Mouse (Mus musculus) lung, postnatal 0 days (tissue): ENCODE measurements around the gene Nprl2. TPM values are rescaled to one million over a fixed set of nuclear protein-coding genes. Genes with fewer than 3 reads are reported as not detected.

ENCODE experiments used
- ATAC-seq: fragments of 200-750 bp; cut with Nextera tagmentation; 2 replicates; pipeline ENCODE4 v1.8.0; 2017; ENCODE audit warnings: moderate library complexity
- DNase-seq: peaks from one replicate; pipeline ENCODE4 v3.0.0-alpha.2; 2016; ENCODE audit warnings: low spot score
- H3K27ac ChIP-seq: fragments of 300-500 bp; sonication (generic); 2 replicates; pipeline ENCODE4 v1.5.1; 2014; ENCODE audit warnings: antibody characterized with exemption, mild to moderate bottlenecking, low read length, mixed read lengths
- H3K27me3 ChIP-seq: fragments of 300-500 bp; sonication (generic); replicated peaks from 2 replicates; pipeline ENCODE4 v1.6.1; 2014; ENCODE audit warnings: low read length, mixed read lengths; ENCODE audit not compliant: insufficient read depth
- H3K36me3 ChIP-seq: fragments of 300-500 bp; sonication (generic); 2 replicates; pipeline ENCODE4 v1.6.1; 2014; ENCODE audit warnings: low read length, mixed read lengths; ENCODE audit not compliant: insufficient read depth
- H3K4me1 ChIP-seq: fragments of 300-500 bp; sonication (generic); 2 replicates; pipeline ENCODE4 v1.6.1; 2014; ENCODE audit warnings: antibody characterized with exemption, low read depth, low read length, mixed read lengths; ENCODE audit not compliant: insufficient read depth
- H3K4me2 ChIP-seq: fragments of 300-500 bp; sonication (generic); replicated peaks from 2 replicates; pipeline ENCODE4 v1.6.1; 2014; ENCODE audit warnings: low read depth, mild to moderate bottlenecking, low read length, moderate library complexity, mixed read lengths
- H3K4me3 ChIP-seq: fragments of 300-500 bp; sonication (generic); 2 replicates; pipeline ENCODE4 v1.5.1; 2014; ENCODE audit warnings: low read depth, low read length
- H3K9ac ChIP-seq: fragments of 300-500 bp; sonication (generic); replicated peaks from 2 replicates; pipeline ENCODE4 v1.6.1; 2014; ENCODE audit warnings: low read depth, mild to moderate bottlenecking
- H3K9me3 ChIP-seq: fragments of 300-500 bp; sonication (generic); 2 replicates; pipeline ENCODE4 v1.6.1; 2016; ENCODE audit warnings: low read length, mixed read lengths
- CTCF ChIP-seq: IDR thresholded peaks from 2 replicates; pipeline ENCODE4 v1.5.1; 2016; ENCODE audit warnings: antibody characterized with exemption, mild to moderate bottlenecking
- EP300 ChIP-seq: IDR thresholded peaks from 2 replicates; pipeline ENCODE4 v1.6.1; 2016; ENCODE audit warnings: antibody characterized with exemption, mild to moderate bottlenecking, control low read depth
- WGBS: fragments of 180-500 bp; shearing (Covaris S2); extraction: QIAGEN DNeasy Blood & Tissue Kit; methylation state at CpG from one replicate; pipeline ENCODE4 v1.1.7; 2014; 5-methylcytosine and 5-hydroxymethylcytosine counted together
- polyA plus RNA-seq: library from polyadenylated mRNA; unstranded; fragments of >200 nt; fragmentation: Nextera tagmentation; extraction: Ambion mirVana; gene quantifications from 2 replicates; pipeline ENCODE4 v1.2.1, GENCODE M21; 2015

Gene Nprl2
- polyA plus RNA-seq, 1 experiment from 2014 or later: 28.0 TPM

GRCm38 (mm10) chr9:107542352-107542686 is 293 bp downstream of the Nprl2 start:
- Histone ChIP-seq H3K9me3 (no peaks in the 10 kb centered on the region), H3K9ac (peak overlapping the region; percentile 37), H3K4me2 (peak overlapping the region; percentile 60), H3K27me3 (no peaks in the 10 kb centered on the region), H3K27ac (no peak overlapping the region), H3K36me3 (peaks cover 28% of the 10 kb centered on the region), H3K4me1 (peaks cover 13% of the 10 kb centered on the region), H3K4me3 (peak overlapping the region; percentile 70)
- peak; percentile 0; the same call in 1 of the 2 replicates for ATAC-seq
- DNase-seq: no peak
- TF ChIP-seq EP300 (no peak), CTCF (no peak)
- under 1% methylated on average over 11 of the region's 11 CpGs for WGBS

- Histone ChIP-seq H3K4me2 (peak overlapping the region; percentile 60), H3K9me3 (no peaks in the 10 kb centered on the region), H3K27ac (no peak overlapping the region), H3K4me1 (peaks cover 14% of the 10 kb centered on the region), H3K9ac (peak overlapping the region; percentile 37; the same call in 1 of the 2 replicates), H3K4me3 (peak overlapping the region; percentile 70), H3K27me3 (no peaks in the 10 kb centered on the region), H3K36me3 (peaks cover 28% of the 10 kb centered on the region)
- DNase-seq (no peak), ATAC-seq (no peak)
- TF ChIP-seq EP300 (no peak), CTCF (no peak)
- WGBS: 26% methylated on average over 8 of the region's 8 CpGs
Measured at GRCm38 (mm10) chr9:107542721-107543120, 695 bp downstream of the Nprl2 start.

- Histone ChIP-seq H3K4me2 (no peak overlapping the region), H3K36me3 (peaks cover 22% of the 10 kb centered on the region), H3K27ac (no peak overlapping the region), H3K4me3 (no peak overlapping the region), H3K27me3 (no peaks in the 10 kb centered on the region), H3K9me3 (no peaks in the 10 kb centered on the region), H3K9ac (no peak overlapping the region), H3K4me1 (peaks cover 14% of the 10 kb centered on the region)
- TF ChIP-seq CTCF (no peak), EP300 (no peak)
- WGBS: 89% methylated on average over 10 of the region's 11 CpGs
- ATAC-seq: no peak
- DNase-seq: no peak
Measured at GRCm38 (mm10) chr9:107543299-107543698, 1.3 kb downstream of the Nprl2 start.

- 94% methylated on average over 17 of the region's 17 CpGs for WGBS
- Histone ChIP-seq H3K9ac (no peak overlapping the region), H3K4me1 (peaks cover 14% of the 10 kb centered on the region), H3K4me2 (no peak overlapping the region), H3K27me3 (no peaks in the 10 kb centered on the region), H3K4me3 (no peak overlapping the region), H3K36me3 (0 out of 2 replicates have a peak, but pooled peaks cover 14% of the 10 kb centered on the region), H3K9me3 (no peaks in the 10 kb centered on the region), H3K27ac (no peak overlapping the region)
- DNase-seq (no peak), ATAC-seq (no peak)
- TF ChIP-seq CTCF (no peak), EP300 (no peak)
Measured at GRCm38 (mm10) chr9:107544196-107544700, 2.2 kb downstream of the Nprl2 start.

- Histone ChIP-seq H3K9ac (no peak overlapping the region), H3K4me3 (no peak overlapping the region), H3K9me3 (no peaks in the 10 kb centered on the region), H3K36me3 (0 out of 2 replicates have a peak, but pooled peaks cover 11% of the 10 kb centered on the region), H3K4me2 (no peak overlapping the region), H3K27ac (no peak overlapping the region), H3K4me1 (peaks cover 14% of the 10 kb centered on the region), H3K27me3 (no peaks in the 10 kb centered on the region)
- no peak for DNase-seq
- no peak for TF ChIP-seq CTCF
- 92% methylated on average over 12 of the region's 12 CpGs for WGBS
- ATAC-seq: no peak
Measured at GRCm38 (mm10) chr9:107544729-107545128, 2.7 kb downstream of the Nprl2 start.

GRCm38 (mm10) chr9:107545199-107545598 is 3.2 kb downstream of the Nprl2 start:
- no peak overlapping the region for H3K27ac ChIP-seq
- 81% methylated on average over 10 of the region's 10 CpGs for WGBS

More at GRCm38 (mm10) chr9:107545199-107545598, 3.2 kb downstream of the Nprl2 start:
- Histone ChIP-seq H3K36me3 (0 out of 2 replicates have a peak, but pooled peaks cover 6% of the 10 kb centered on the region), H3K9me3 (no peaks in the 10 kb centered on the region), H3K4me3 (no peak overlapping the region), H3K4me1 (peaks cover 14% of the 10 kb centered on the region), H3K27me3 (no peaks in the 10 kb centered on the region), H3K9ac (no peak overlapping the region), H3K4me2 (no peak overlapping the region)
- no peak for DNase-seq
- no peak for TF ChIP-seq CTCF
- no peak for TF ChIP-seq EP300
- no peak for ATAC-seq
